Mouse (Mus musculus) MEL (cell line): ENCODE results near the gene Rad51b.

Experiments used
- CHD1 ChIP-seq: IDR thresholded peaks from 2 replicates; pipeline ENCODE4 v1.6.1; 2012; ENCODE audit warnings: low read depth, mild to moderate bottlenecking, inconsistent platforms, low read length, improper control_type of control experiment
- CTCF ChIP-seq, 3 experiments: IDR thresholded peaks in 2 of 3; conservative IDR thresholded peaks in 1 of 3; 2 replicates each; pipeline ENCODE4 v1.5.1; 2011 to 2012; ENCODE audit warnings: low read length in 3 of 3, low read depth in 2 of 3, mild to moderate bottlenecking in 2 of 3, improper control_type of control experiment in 1 of 3, inconsistent platforms in 1 of 3, mixed read lengths in 1 of 3, moderate library complexity in 1 of 3; ENCODE audit not compliant: control insufficient read depth in 1 of 3, insufficient read depth in 1 of 3, poor library complexity in 1 of 3, severe bottlenecking in 1 of 3
- EP300 ChIP-seq, 2 experiments: IDR thresholded peaks; 2 replicates each; pipeline ENCODE4 v1.6.1; 2011; ENCODE audit warnings: improper control_type of control experiment in 2 of 2, low read length in 2 of 2, low read depth in 1 of 2, mild to moderate bottlenecking in 1 of 2
- ETS1 ChIP-seq: IDR thresholded peaks from 2 replicates; pipeline ENCODE4 v1.6.1; 2012; ENCODE audit warnings: low read depth, mild to moderate bottlenecking, inconsistent platforms, low read length, improper control_type of control experiment, moderate library complexity
- HCFC1 ChIP-seq: IDR thresholded peaks from 2 replicates; pipeline ENCODE4 v1.6.1; 2012; ENCODE audit warnings: low read depth, mild to moderate bottlenecking, inconsistent platforms, low read length, improper control_type of control experiment, moderate library complexity
- KAT2A ChIP-seq: conservative IDR thresholded peaks from 2 replicates; pipeline ENCODE4 v1.6.1; 2012; ENCODE audit warnings: low read depth, low read length, improper control_type of control experiment, inconsistent platforms
- MXI1 ChIP-seq: IDR thresholded peaks from 2 replicates; pipeline ENCODE4 v1.6.1; 2011; ENCODE audit warnings: mild to moderate bottlenecking, low read depth, low read length, improper control_type of control experiment
- MYC ChIP-seq: IDR thresholded peaks from 2 replicates; pipeline ENCODE4 v1.6.1; 2011; ENCODE audit warnings: low read depth, mild to moderate bottlenecking, low read length, improper control_type of control experiment, moderate library complexity
- POLR2A ChIP-seq, 2 experiments: IDR thresholded peaks; 2 replicates each; pipeline ENCODE4 v1.6.1; 2011 to 2012; ENCODE audit warnings: low read length in 2 of 2, mild to moderate bottlenecking in 2 of 2, control low read depth in 1 of 2, improper control_type of control experiment in 1 of 2, low read depth in 1 of 2, moderate library complexity in 1 of 2; ENCODE audit not compliant: control insufficient read depth in 1 of 2, insufficient read depth in 1 of 2, poor library complexity in 1 of 2
- POLR2AphosphoS5 ChIP-seq: IDR thresholded peaks from 2 replicates; pipeline ENCODE4 v1.6.1; 2012; ENCODE audit warnings: low read depth, borderline replicate concordance, mild to moderate bottlenecking, inconsistent platforms, low read length, moderate library complexity, mixed read lengths
- UBTF ChIP-seq: IDR thresholded peaks from 2 replicates; pipeline ENCODE4 v1.6.1; 2012; ENCODE audit warnings: low read depth, mild to moderate bottlenecking, inconsistent platforms, low read length, improper control_type of control experiment, moderate library complexity, borderline replicate concordance; ENCODE audit not compliant: insufficient read depth
- USF1 ChIP-seq: IDR thresholded peaks from 2 replicates; pipeline ENCODE4 v1.6.1; 2014; ENCODE audit warnings: low read depth, mild to moderate bottlenecking, inconsistent platforms, low read length, improper control_type of control experiment, moderate library complexity
- ZKSCAN1 ChIP-seq: IDR thresholded peaks from 2 replicates; pipeline ENCODE4 v1.6.1; 2012; ENCODE audit warnings: low read depth, mild to moderate bottlenecking, inconsistent platforms, low read length, improper control_type of control experiment, moderate library complexity
- ZMIZ1 ChIP-seq: IDR thresholded peaks from 2 replicates; pipeline ENCODE4 v1.6.1; 2012; ENCODE audit warnings: low read depth, mild to moderate bottlenecking, inconsistent platforms, low read length, improper control_type of control experiment, moderate library complexity

DNA sequence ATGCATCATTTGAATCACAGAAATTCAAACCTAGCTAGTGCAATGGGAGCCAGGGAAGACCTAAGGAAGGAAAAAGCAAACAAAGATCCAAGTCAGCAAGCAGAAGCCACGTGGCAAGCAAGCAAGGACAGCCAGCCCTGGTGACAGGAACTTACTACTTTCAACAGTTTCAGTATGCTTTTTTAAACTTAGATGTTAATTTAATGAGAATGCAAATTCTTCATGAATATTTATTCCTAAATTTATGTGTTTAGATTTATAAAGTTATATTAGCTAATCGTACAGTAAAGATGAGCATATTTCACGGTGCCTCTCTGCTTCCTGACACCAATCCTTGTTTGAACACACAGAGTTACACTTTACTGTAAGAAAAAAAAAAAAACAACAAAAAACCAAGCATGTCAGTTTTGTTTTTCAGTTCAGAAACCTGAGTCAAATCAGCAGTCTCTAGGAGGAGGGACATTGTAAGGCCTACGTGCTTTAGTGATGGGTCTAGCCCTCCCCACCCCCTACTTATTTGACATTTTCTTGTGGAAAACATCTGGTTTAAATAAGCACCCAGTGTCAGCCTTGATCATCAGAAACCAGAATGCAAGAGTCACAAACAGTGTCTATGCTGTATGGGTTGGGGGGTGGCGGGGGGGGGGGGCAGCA is 331.2 kb downstream of the Rad51b start:
- TF ChIP-seq MYC, result no peak
- TF ChIP-seq MXI1, result no peak
- no peak for TF ChIP-seq POLR2A (IDR thresholded peaks at IDR 0.05; ENCODE audit: control insufficient read depth in 1 of 2, insufficient read depth in 1 of 2, low read depth in 1 of 2, low read length in 2 of 2, poor library complexity in 1 of 2)
- no peak for TF ChIP-seq CTCF (IDR thresholded peaks at IDR 0.05 in 2 of 3, conservative IDR thresholded peaks at IDR 0.05 in 1 of 3; ENCODE audit: control insufficient read depth in 1 of 3, insufficient read depth in 1 of 3, low read depth in 2 of 3, low read length in 3 of 3, poor library complexity in 1 of 3, severe bottlenecking in 1 of 3)
- no peak for TF ChIP-seq UBTF
- TF ChIP-seq KAT2A, result no peak
- TF ChIP-seq HCFC1, result no peak
- TF ChIP-seq USF1, result no peak
- no peak for TF ChIP-seq ETS1
- no peak for TF ChIP-seq ZMIZ1
- no peak for TF ChIP-seq POLR2AphosphoS5
- no peak for TF ChIP-seq EP300 (IDR thresholded peaks at IDR 0.05; ENCODE audit: low read depth in 1 of 2, low read length in 2 of 2)
- TF ChIP-seq ZKSCAN1, result no peak
- TF ChIP-seq CHD1, result no peak
